Mouse (Mus musculus) olfactory bulb, adult 2 months (tissue): ENCODE results near the gene BC067074. TPM values are rescaled to one million over a fixed set of nuclear protein-coding genes. Genes with fewer than 3 reads are reported as not detected.

Source experiments
- H3K27ac ChIP-seq: fragments of 200-500 bp; 2 replicates; pipeline ENCODE4 v1.5.1; 2012; ENCODE audit warnings: low read depth, low read length; ENCODE audit not compliant: insufficient read depth
- H3K4me1 ChIP-seq: fragments of 200-500 bp; 2 replicates; pipeline ENCODE4 v1.6.1; 2012; ENCODE audit warnings: low read length; ENCODE audit not compliant: control insufficient read depth, insufficient read depth
- H3K4me3 ChIP-seq: fragments of 200-500 bp; 2 replicates; pipeline ENCODE4 v1.5.1; 2012; ENCODE audit warnings: mild to moderate bottlenecking, low read depth, low read length, moderate library complexity; ENCODE audit not compliant: insufficient read depth
- CTCF ChIP-seq: fragments of 200-500 bp; IDR thresholded peaks from 2 replicates; pipeline ENCODE4 v1.5.1; 2012; ENCODE audit warnings: low read depth, mild to moderate bottlenecking, low read length, moderate library complexity; ENCODE audit not compliant: insufficient read depth
- POLR2A ChIP-seq: fragments of 200-500 bp; IDR thresholded peaks from 2 replicates; pipeline ENCODE4 v1.6.1; 2012; ENCODE audit warnings: mild to moderate bottlenecking, low read depth, low read length, moderate library complexity; ENCODE audit not compliant: insufficient read depth
- WGBS: fragments of 180-500 bp; shearing (Covaris S2); methylation state at CpG from one replicate; pipeline ENCODE4 v1.1.7; 2018; 5-methylcytosine and 5-hydroxymethylcytosine counted together
- polyA plus RNA-seq: library from polyadenylated mRNA; stranded (reverse); fragments of >200 nt; gene quantifications from 2 replicates; pipeline ENCODE4 v1.2.4, GENCODE M21; 2012; ENCODE audit warnings: low replicate concordance; ENCODE audit not compliant: missing spikeins, insufficient read depth, insufficient read length

Gene BC067074
- polyA plus RNA-seq, 1 experiment: not detected

- WGBS: 78% methylated on average over 3 of the region's 3 CpGs
These were observed 25.8 kb upstream of the BC067074 start for GRCm38 (mm10) chr13:113267204-113267603.

DNA sequence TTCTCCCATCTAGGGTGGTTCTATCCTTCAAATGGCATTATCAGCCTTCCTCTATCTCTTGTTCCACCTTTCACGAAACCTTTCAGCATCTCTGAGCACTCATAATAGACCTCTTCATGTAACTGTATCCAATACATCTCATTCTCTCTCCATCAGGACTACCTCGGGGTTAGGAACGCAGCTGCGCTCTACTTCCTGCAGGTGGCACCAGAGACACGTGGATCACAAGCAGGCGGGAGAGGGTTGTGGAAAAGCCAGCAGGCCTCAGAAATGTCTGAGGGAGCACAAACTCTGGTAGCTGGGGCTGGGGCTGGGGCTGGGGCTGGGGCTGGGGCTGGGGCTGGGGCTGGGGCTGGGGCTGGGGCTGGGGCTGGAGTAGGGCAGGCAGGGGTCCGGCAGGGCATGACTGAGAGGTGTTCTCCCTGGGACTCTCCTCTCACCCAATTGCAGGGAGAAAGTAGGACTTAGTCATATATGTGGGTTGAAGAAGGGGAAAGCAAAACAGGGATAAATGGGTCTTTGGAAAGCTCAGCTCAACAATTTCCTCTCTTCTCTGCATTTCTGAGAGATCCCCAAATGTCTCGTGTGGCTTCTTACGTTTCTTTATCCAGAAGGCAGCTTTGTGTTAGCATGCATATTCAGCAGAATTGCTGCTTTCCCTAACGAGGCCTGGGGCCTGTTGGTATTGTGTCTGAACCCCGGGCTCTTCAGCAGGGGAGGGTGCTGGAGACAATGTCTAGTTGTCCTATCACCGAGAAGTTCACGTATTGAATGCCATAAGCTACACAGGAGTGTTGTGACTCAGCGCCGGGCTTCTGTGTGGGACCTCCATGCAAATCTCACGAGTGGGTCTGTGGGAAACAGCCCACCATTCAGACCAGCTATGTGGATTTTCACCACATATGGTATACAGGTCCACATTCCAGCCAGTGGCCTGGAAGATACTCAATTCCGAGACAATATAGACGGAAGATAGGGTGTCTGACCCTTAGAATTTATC, 22.9 kb upstream of the BC067074 start:
- TF ChIP-seq CTCF (peak; percentile 85), POLR2A (no peak)
- Histone ChIP-seq H3K4me1 (peaks cover 2% of the 10 kb centered on the region; the same call in 1 of the 2 replicates), H3K4me3 (no peak overlapping the region), H3K27ac (no peak overlapping the region)
- 41% methylated on average over 18 of the region's 18 CpGs for WGBS

More at GRCm38 (mm10) chr13:113267204-113267603, 25.8 kb upstream of the BC067074 start:
- H3K4me3 ChIP-seq: no peak overlapping the region
- H3K4me1 ChIP-seq: peaks cover 2% of the 10 kb centered on the region; the same call in 1 of the 2 replicates
- no peak overlapping the region for H3K27ac ChIP-seq
- TF ChIP-seq POLR2A (no peak), CTCF (no peak)

DNA sequence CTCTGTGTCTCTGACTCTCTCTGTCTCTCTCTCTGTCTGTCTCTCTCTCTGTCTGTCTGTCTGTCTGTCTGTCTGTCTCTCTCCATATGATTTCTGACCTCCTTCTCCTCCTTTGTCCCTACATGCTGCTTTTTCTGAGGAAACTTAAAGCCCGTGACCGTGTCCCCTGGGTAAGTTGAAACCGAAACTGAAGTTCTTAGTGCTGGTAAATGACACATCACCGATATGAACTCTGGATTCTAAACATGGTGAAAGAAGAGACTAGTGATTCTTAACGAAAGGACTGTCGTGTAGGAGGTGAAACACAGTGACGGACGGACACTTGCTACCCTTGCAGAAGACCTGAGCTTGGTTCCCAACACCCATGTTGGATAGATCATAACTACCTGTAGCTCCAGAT, 21.8 kb upstream of the BC067074 start:
- H3K4me1 ChIP-seq: no peaks in the 10 kb centered on the region
- WGBS: 95% methylated on average over 8 of the region's 8 CpGs
- no peak overlapping the region for H3K27ac ChIP-seq
- no peak for TF ChIP-seq CTCF
- no peak for TF ChIP-seq POLR2A
- H3K4me3 ChIP-seq: no peak overlapping the region

- WGBS: 88% methylated on average over 7 of the region's 7 CpGs
- TF ChIP-seq POLR2A (no peak), CTCF (no peak)
- no peak overlapping the region for H3K27ac ChIP-seq
- H3K4me1 ChIP-seq: no peaks in the 10 kb centered on the region
- no peak overlapping the region for H3K4me3 ChIP-seq
These were observed 5.8 kb upstream of the BC067074 start for GRCm38 (mm10) chr13:113287141-113287540.

GRCm38 (mm10) chr13:113288210-113289197, 4.5 kb upstream of the BC067074 start:
- H3K4me1 ChIP-seq: peaks cover 9% of the 10 kb centered on the region
- no peak overlapping the region for H3K27ac ChIP-seq
- TF ChIP-seq CTCF (no peak), POLR2A (no peak)
- 77% methylated on average over 7 of the region's 7 CpGs for WGBS
- H3K4me3 ChIP-seq: no peak overlapping the region

DNA sequence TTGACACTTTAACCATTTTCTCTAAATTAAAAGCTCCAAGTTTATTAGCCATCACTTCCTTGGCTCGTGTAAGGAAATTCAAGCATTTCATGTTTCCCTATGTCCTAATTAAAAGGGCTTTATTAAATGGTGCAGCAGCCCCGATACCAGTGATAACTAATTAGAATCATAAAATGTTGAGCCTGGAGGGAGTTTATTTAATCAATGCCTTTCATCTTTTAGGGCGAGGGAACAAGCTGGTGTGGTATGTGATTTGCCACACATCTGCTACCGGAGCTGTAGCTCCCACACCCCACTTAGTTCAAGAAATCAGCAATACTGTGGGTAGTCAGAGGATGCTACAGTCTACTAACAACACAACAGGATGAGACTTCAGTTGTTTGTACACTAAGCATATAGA, 3.2 kb upstream of the BC067074 start:
- no peak for TF ChIP-seq CTCF
- TF ChIP-seq POLR2A: no peak
- H3K4me1 ChIP-seq: peaks cover 9% of the 10 kb centered on the region
- H3K27ac ChIP-seq: no peak overlapping the region
- H3K4me3 ChIP-seq: no peak overlapping the region
- WGBS: 41% methylated on average over 4 of the region's 4 CpGs

GRCm38 (mm10) chr13:113292001-113292400, 958 bp upstream of the BC067074 start:
- WGBS: 70% methylated on average over 8 of the region's 8 CpGs
- H3K27ac ChIP-seq: no peak overlapping the region
- H3K4me3 ChIP-seq: no peak overlapping the region
- TF ChIP-seq CTCF (no peak), POLR2A (no peak)
- H3K4me1 ChIP-seq: peaks cover 9% of the 10 kb centered on the region

- Histone ChIP-seq H3K27ac (no peak overlapping the region), H3K4me3 (peak overlapping the region; percentile 48), H3K4me1 (peaks cover 9% of the 10 kb centered on the region)
- WGBS: 79% methylated on average over 11 of the region's 11 CpGs
- TF ChIP-seq CTCF (no peak), POLR2A (no peak)
These were observed 911 bp downstream of the BC067074 start for GRCm38 (mm10) chr13:113293707-113294432.
